Mouse (Mus musculus) CH12.LX (cell line): ENCODE data around the gene Foxc2.

Experiments
- ELF1 ChIP-seq: IDR thresholded peaks from 2 replicates; pipeline ENCODE4 v1.6.1; 2014; ENCODE audit warnings: low read depth, mild to moderate bottlenecking, inconsistent platforms, low read length, improper control_type of control experiment
- EP300 ChIP-seq: IDR thresholded peaks from 2 replicates; pipeline ENCODE4 v1.6.1; 2011; ENCODE audit warnings: low read length, improper control_type of control experiment
- GABPA ChIP-seq: IDR thresholded peaks from 2 replicates; pipeline ENCODE4 v1.6.1; 2012; ENCODE audit warnings: low read depth, low read length, improper control_type of control experiment, inconsistent platforms; ENCODE audit not compliant: insufficient replicate concordance
- HCFC1 ChIP-seq: IDR thresholded peaks from 2 replicates; pipeline ENCODE4 v1.6.1; 2012; ENCODE audit warnings: low read depth, mild to moderate bottlenecking, inconsistent platforms, low read length, improper control_type of control experiment
- IRF4 ChIP-seq: IDR thresholded peaks from 2 replicates; pipeline ENCODE4 v1.6.1; 2014; ENCODE audit warnings: low read depth, mild to moderate bottlenecking, inconsistent platforms, low read length, improper control_type of control experiment
- MXI1 ChIP-seq: IDR thresholded peaks from 2 replicates; pipeline ENCODE4 v1.6.1; 2011; ENCODE audit warnings: mild to moderate bottlenecking, low read depth, low read length, improper control_type of control experiment
- POLR2A ChIP-seq: IDR thresholded peaks from 2 replicates; pipeline ENCODE4 v1.6.1; 2011; ENCODE audit warnings: low read depth, mild to moderate bottlenecking, improper control_type of control experiment, low read length
- SIN3A ChIP-seq: IDR thresholded peaks from 2 replicates; pipeline ENCODE4 v1.6.1; 2012; ENCODE audit warnings: low read length, improper control_type of control experiment, inconsistent platforms
- USF1 ChIP-seq: IDR thresholded peaks from 2 replicates; pipeline ENCODE4 v1.6.1; 2014; ENCODE audit warnings: low read depth, mild to moderate bottlenecking, inconsistent platforms, low read length, improper control_type of control experiment

DNA sequence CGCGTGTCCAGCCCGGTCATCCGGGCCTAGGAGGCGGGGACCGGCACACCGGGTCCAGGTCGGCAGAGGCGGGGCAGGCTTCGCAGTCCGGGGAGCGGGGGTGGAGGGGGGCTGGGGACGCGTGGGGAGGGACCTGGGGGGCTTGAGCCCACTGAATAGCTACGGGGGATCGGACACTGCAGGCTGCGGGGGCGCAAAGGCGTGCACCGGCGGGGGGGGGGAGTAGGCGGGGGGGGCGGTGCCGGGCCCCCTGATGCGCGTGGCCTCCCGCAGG is 32.1 kb upstream of the Foxc2 start:
- TF ChIP-seq SIN3A (no peak), USF1 (no peak), EP300 (no peak), IRF4 (no peak), GABPA (no peak), POLR2A (no peak), MXI1 (no peak), HCFC1 (no peak), ELF1 (no peak)
